Comparison of ENCODE assay signal across 15 mouse cellular contexts in genomic region chr5:74979586-74979985, GRCm38 (mm10).
DNase-seq lines count a peak whose midpoint lies in the region; ATAC-seq lines count a peak whose summit lies in the region.
"Had no signal": no experiment of that assay in that cellular context is flagged by ENCODE, and none has a peak within 500 bp of the region (broad histone marks: within the 10 kb centered on the region; RNA-seq: fewer than 3 reads in every experiment).

No protein-coding gene starts in this region.

- no peak overlapping the region for H3K4me2 ChIP-seq in forebrain, embryonic 14.5 days (ENCODE audit: low read length)
- no peak overlapping the region for H3K4me2 ChIP-seq in forebrain, embryonic 11.5 days (ENCODE audit: low read depth, low read length, severe bottlenecking)
- peak overlapping the region; percentile 27; the same call in 1 of the 2 replicates for H3K4me2 ChIP-seq in neural tube, embryonic 12.5 days (replicated peaks)
- no peak overlapping the region for H3K4me2 ChIP-seq in stomach, embryonic 16.5 days (ENCODE audit: low read depth, low read length)
- H3K4me2 ChIP-seq: liver, embryonic 15.5 days had no signal

- DNase-seq in forebrain, embryonic 14.5 days (ENCODE audit: low spot score): no peak
- no peak for DNase-seq in forebrain, embryonic 11.5 days (ENCODE audit: low spot score)
- peak; percentile 31 for DNase-seq in kidney, postnatal 10 days
- no peak for DNase-seq in kidney, adult 8-10 months
- no peak for DNase-seq in neural tube, embryonic 10.5 days (ENCODE audit: extremely low spot score, low spot score)
- no peak for DNase-seq in adrenal gland, postnatal 25 days
- DNase-seq: B cell, adult 2 months; cerebellum, adult 9-11 months; gastrocnemius, postnatal 10 days; spleen, adult 18-20 months; thymus, adult 18-20 months had no signal

- H3K27me3 ChIP-seq in forebrain, embryonic 14.5 days (replicated peaks; ENCODE audit: control insufficient read depth, insufficient read depth, low read length): peaks cover 38% of the 10 kb centered on the region
- peaks cover 39% of the 10 kb centered on the region for H3K27me3 ChIP-seq in forebrain, embryonic 11.5 days (ENCODE audit: control insufficient read depth, insufficient read depth, low read length)
- peaks cover 33% of the 10 kb centered on the region; the same call in 1 of the 2 replicates for H3K27me3 ChIP-seq in neural tube, embryonic 12.5 days (replicated peaks)
- no peaks in the 10 kb centered on the region for H3K27me3 ChIP-seq in stomach, embryonic 16.5 days (ENCODE audit: control insufficient read depth, insufficient read depth, low read length)
- H3K27me3 ChIP-seq: liver, embryonic 15.5 days had no signal

- 23% methylated on average over 7 of the region's 7 CpGs for WGBS in forebrain, embryonic 14.5 days
- WGBS in forebrain, embryonic 11.5 days: 13% methylated on average over 7 of the region's 7 CpGs
- 41% methylated on average over 7 of the region's 7 CpGs for WGBS in neural tube, embryonic 12.5 days
- 47% methylated on average over 7 of the region's 7 CpGs for WGBS in stomach, embryonic 16.5 days

- H3K4me3 ChIP-seq in forebrain, embryonic 14.5 days (ENCODE audit: low read depth, low read length): no peak overlapping the region
- no peak overlapping the region for H3K4me3 ChIP-seq in forebrain, embryonic 11.5 days (ENCODE audit: low read depth, low read length)
- no peak overlapping the region for H3K4me3 ChIP-seq in neural tube, embryonic 12.5 days
- H3K4me3 ChIP-seq in stomach, embryonic 16.5 days (replicated peaks; ENCODE audit: low read length): no peak overlapping the region
- H3K4me3 ChIP-seq: liver, embryonic 15.5 days had no signal

- H3K27ac ChIP-seq in forebrain, embryonic 14.5 days (ENCODE audit: low read depth, low read length): peak overlapping the region; percentile 9; the same call in 1 of the 2 replicates
- no peak overlapping the region for H3K27ac ChIP-seq in forebrain, embryonic 11.5 days (ENCODE audit: low read depth, low read length)
- H3K27ac ChIP-seq in neural tube, embryonic 12.5 days: no peak overlapping the region
- H3K27ac ChIP-seq in stomach, embryonic 16.5 days (ENCODE audit: low read length): peak overlapping the region; percentile 16; the same call in 1 of the 2 replicates
- H3K27ac ChIP-seq: liver, embryonic 15.5 days had no signal

- no peaks in the 10 kb centered on the region for H3K9me3 ChIP-seq in forebrain, embryonic 14.5 days (replicated peaks; ENCODE audit: control insufficient read depth, low read length)
- no peaks in the 10 kb centered on the region for H3K9me3 ChIP-seq in forebrain, embryonic 11.5 days (ENCODE audit: control insufficient read depth, low read length)
- H3K9me3 ChIP-seq in neural tube, embryonic 12.5 days: no peaks in the 10 kb centered on the region
- no peaks in the 10 kb centered on the region for H3K9me3 ChIP-seq in stomach, embryonic 16.5 days (replicated peaks; ENCODE audit: control insufficient read depth, low read length)
- H3K9me3 ChIP-seq: liver, embryonic 15.5 days had no signal

- H3K4me1 ChIP-seq in forebrain, embryonic 14.5 days (ENCODE audit: control insufficient read depth, insufficient read depth, low read length): peaks cover 15% of the 10 kb centered on the region
- peaks cover 22% of the 10 kb centered on the region for H3K4me1 ChIP-seq in forebrain, embryonic 11.5 days (replicated peaks; ENCODE audit: control insufficient read depth, insufficient read depth, low read length)
- peaks cover 21% of the 10 kb centered on the region for H3K4me1 ChIP-seq in neural tube, embryonic 12.5 days
- peaks cover 18% of the 10 kb centered on the region for H3K4me1 ChIP-seq in stomach, embryonic 16.5 days (ENCODE audit: control insufficient read depth, insufficient read depth, low read length)

- H3K36me3 ChIP-seq in forebrain, embryonic 14.5 days (ENCODE audit: control insufficient read depth, insufficient read depth, low read length): no peaks in the 10 kb centered on the region
- no peaks in the 10 kb centered on the region for H3K36me3 ChIP-seq in forebrain, embryonic 11.5 days (ENCODE audit: control insufficient read depth, insufficient read depth, low read length)
- H3K36me3 ChIP-seq in neural tube, embryonic 12.5 days: no peaks in the 10 kb centered on the region
- H3K36me3 ChIP-seq in stomach, embryonic 16.5 days (ENCODE audit: control insufficient read depth, insufficient read depth, low read length): no peaks in the 10 kb centered on the region
- H3K36me3 ChIP-seq: liver, embryonic 15.5 days had no signal

- H3K9ac ChIP-seq in forebrain, embryonic 14.5 days (ENCODE audit: low read length): no peak overlapping the region
- H3K9ac ChIP-seq in forebrain, embryonic 11.5 days (ENCODE audit: low read length): no peak overlapping the region
- no peak overlapping the region for H3K9ac ChIP-seq in neural tube, embryonic 12.5 days
- no peak overlapping the region for H3K9ac ChIP-seq in stomach, embryonic 16.5 days (ENCODE audit: low read length)
- H3K9ac ChIP-seq: liver, embryonic 15.5 days had no signal

- ATAC-seq in forebrain, embryonic 14.5 days: no peak
- no peak for ATAC-seq in forebrain, embryonic 11.5 days (replicated peaks; ENCODE audit: low FRiP score)
- no peak for ATAC-seq in neural tube, embryonic 12.5 days (ENCODE audit: low FRiP score, low read depth)
- no peak for ATAC-seq in stomach, embryonic 16.5 days (ENCODE audit: insufficient read depth, low FRiP score)
- ATAC-seq: inflammation-experienced regulatory T-cells, adult 6 months had no signal

Comparison
In these comparisons a context has a peak if more than half of its experiments do, and no peak if none do; other contexts are left out.
1. H3K27ac ChIP-seq: peak in forebrain, embryonic 14.5 days (single experiment) and stomach, embryonic 16.5 days (single experiment); none in forebrain, embryonic 11.5 days (single experiment) and neural tube, embryonic 12.5 days (single experiment).